ENCODE assay signal across 10 mouse cellular contexts in genomic region chr16:94040485-94040884, GRCm38 (mm10). TPM values are rescaled to one million over a fixed set of nuclear protein-coding genes. Genes with fewer than 3 reads are reported as not detected.
DNase-seq lines count a peak whose midpoint lies in the region; ATAC-seq lines count a peak whose summit lies in the region.
"Had no signal": no experiment of that assay in that cellular context is flagged by ENCODE, and none has a peak within 500 bp of the region (broad histone marks: within the 10 kb centered on the region; RNA-seq: fewer than 3 reads in every experiment).

No protein-coding gene starts in this region.

- no peak for DNase-seq in kidney, postnatal 10 days
- DNase-seq in embryonic facial prominence, embryonic 14.5 days (ENCODE audit: low spot score), result peak; percentile 30
- peak; percentile 39 for DNase-seq in retina, embryonic 14.5 days (ENCODE audit: low spot score)
- no peak for DNase-seq in urinary bladder, postnatal 14 days (ENCODE audit: low spot score)
- DNase-seq in left cerebral cortex, postnatal 25 days (ENCODE audit: low spot score in 2 of 2), result no peak
- DNase-seq: heart, postnatal 14 days had no signal

- H3K9me3 ChIP-seq in kidney, embryonic 15.5 days (replicated peaks), result no peaks in the 10 kb centered on the region
- no peaks in the 10 kb centered on the region for H3K9me3 ChIP-seq in embryonic facial prominence, embryonic 14.5 days (ENCODE audit: control insufficient read depth, low read length)
- H3K9me3 ChIP-seq in hindbrain, embryonic 12.5 days (replicated peaks), result no peaks in the 10 kb centered on the region

- no peak overlapping the region for H3K27ac ChIP-seq in kidney, embryonic 15.5 days
- no peak overlapping the region for H3K27ac ChIP-seq in embryonic facial prominence, embryonic 14.5 days (replicated peaks; ENCODE audit: low read depth, low read length)
- no peak overlapping the region for H3K27ac ChIP-seq in hindbrain, embryonic 12.5 days
- H3K27ac ChIP-seq: liver, embryonic 14.5 days had no signal

- peak overlapping the region; percentile 53 for H3K4me2 ChIP-seq in kidney, embryonic 15.5 days
- peak overlapping the region; percentile 44 for H3K4me2 ChIP-seq in embryonic facial prominence, embryonic 14.5 days (ENCODE audit: low read depth, low read length)
- peak overlapping the region; percentile 25 for H3K4me2 ChIP-seq in hindbrain, embryonic 12.5 days (replicated peaks)

- 17% methylated on average over 16 of the region's 16 CpGs for WGBS in kidney, embryonic 15.5 days
- 14% methylated on average over 16 of the region's 16 CpGs for WGBS in embryonic facial prominence, embryonic 14.5 days
- 26% methylated on average over 16 of the region's 16 CpGs for WGBS in hindbrain, embryonic 12.5 days

- no peak overlapping the region for H3K9ac ChIP-seq in kidney, embryonic 15.5 days
- no peak overlapping the region for H3K9ac ChIP-seq in embryonic facial prominence, embryonic 14.5 days (ENCODE audit: low read depth, low read length)
- no peak overlapping the region for H3K9ac ChIP-seq in hindbrain, embryonic 12.5 days
- H3K9ac ChIP-seq: liver, embryonic 14.5 days had no signal

- peaks cover 26% of the 10 kb centered on the region for H3K27me3 ChIP-seq in kidney, embryonic 15.5 days
- H3K27me3 ChIP-seq in embryonic facial prominence, embryonic 14.5 days (replicated peaks; ENCODE audit: control insufficient read depth, insufficient read depth, low read length), result peaks cover 15% of the 10 kb centered on the region
- H3K27me3 ChIP-seq in hindbrain, embryonic 12.5 days, result peaks cover 36% of the 10 kb centered on the region

- peak overlapping the region; percentile 20 for H3K4me3 ChIP-seq in kidney, embryonic 15.5 days (replicated peaks)
- peak overlapping the region; percentile 16 for H3K4me3 ChIP-seq in embryonic facial prominence, embryonic 14.5 days (ENCODE audit: low read depth, low read length)
- H3K4me3 ChIP-seq in hindbrain, embryonic 12.5 days, result no peak overlapping the region
- H3K4me3 ChIP-seq: erythroblast, embryonic 14.5 days had no signal

- no peaks in the 10 kb centered on the region for H3K36me3 ChIP-seq in kidney, embryonic 15.5 days
- no peaks in the 10 kb centered on the region for H3K36me3 ChIP-seq in embryonic facial prominence, embryonic 14.5 days (ENCODE audit: control insufficient read depth, insufficient read depth, low read length)
- no peaks in the 10 kb centered on the region for H3K36me3 ChIP-seq in hindbrain, embryonic 12.5 days

- intact Hi-C loops in left cerebral cortex, postnatal 25 days (cut with DNase I), result no loop called here

- H3K4me1 ChIP-seq in kidney, embryonic 15.5 days, result peaks cover 20% of the 10 kb centered on the region
- peaks cover 11% of the 10 kb centered on the region; the same call in 1 of the 2 replicates for H3K4me1 ChIP-seq in embryonic facial prominence, embryonic 14.5 days (ENCODE audit: control insufficient read depth, insufficient read depth, low read length)
- H3K4me1 ChIP-seq in hindbrain, embryonic 12.5 days, result peaks cover 5% of the 10 kb centered on the region

- 0 out of 2 replicates have a peak, but pooled peaks have one; percentile 36 for ATAC-seq in kidney, embryonic 15.5 days (replicated peaks; ENCODE audit: low FRiP score)
- no peak for ATAC-seq in embryonic facial prominence, embryonic 14.5 days (ENCODE audit: low read depth)
- ATAC-seq in hindbrain, embryonic 12.5 days (ENCODE audit: low FRiP score), result no peak

RNA-seq across cellular contexts. Expression of gene Cldn14, which starts 31.8 kb away (rescaled TPM):
- polyA plus RNA-seq in kidney, embryonic 15.5 days (2015; fragmentation: Nextera tagmentation; extraction: Ambion mirVana), result 0.21 TPM in 1 of 2 replicates, not detected in the other
- polyA plus RNA-seq in embryonic facial prominence, embryonic 14.5 days (2014; fragmentation: Nextera tagmentation; extraction: Ambion mirVana), result 0.14 and 0.26 TPM in 2 replicates
- polyA plus RNA-seq in hindbrain, embryonic 12.5 days (2016; fragmentation: Nextera tagmentation; extraction: Ambion mirVana), result 0.16 and 0.17 TPM in 2 replicates
- total RNA-seq in left cerebral cortex, postnatal 25 days (2021), result 1 to 10 TPM; 1.1 to 2.0 TPM
- total RNA-seq: heart, postnatal 14 days had no signal

RNA-seq across cellular contexts. Expression of gene Sim2, which starts 44.2 kb away (rescaled TPM):
- polyA plus RNA-seq in kidney, embryonic 15.5 days (2015; fragmentation: Nextera tagmentation; extraction: Ambion mirVana), result 2.1 and 2.5 TPM in 2 replicates
- 3.3 and 3.6 TPM in 2 replicates for polyA plus RNA-seq in embryonic facial prominence, embryonic 14.5 days (2014; fragmentation: Nextera tagmentation; extraction: Ambion mirVana)
- 1.6 and 1.8 TPM in 2 replicates for polyA plus RNA-seq in hindbrain, embryonic 12.5 days (2016; fragmentation: Nextera tagmentation; extraction: Ambion mirVana)
- total RNA-seq in left cerebral cortex, postnatal 25 days (2021), result not detected
- polyA plus RNA-seq: erythroblast, embryonic 14.5 days had no signal

Comparison
In these comparisons a context has a peak if more than half of its experiments do, and no peak if none do; other contexts are left out.
1. DNase-seq: peak in embryonic facial prominence, embryonic 14.5 days (single experiment) and retina, embryonic 14.5 days (single experiment); none in kidney, postnatal 10 days (single experiment), urinary bladder, postnatal 14 days (single experiment) and left cerebral cortex, postnatal 25 days (0 of 2).
2. Peak in every context shown above with its lines, with median percentiles within 50 percentile points of each other: H3K4me2 ChIP-seq.